Mouse (Mus musculus) heart, adult 9 months (tissue): ENCODE data around the gene Magi3.
A peak's percentile ranks its signal among the peaks of the same experiment; 100 is the strongest.

Experiments
- DNase-seq, 2 experiments: peaks; one replicate each; pipeline ENCODE4 v3.0.0; 2022; ENCODE audit warnings: low spot score in 2 of 2

The Magi3 gene

DNA sequence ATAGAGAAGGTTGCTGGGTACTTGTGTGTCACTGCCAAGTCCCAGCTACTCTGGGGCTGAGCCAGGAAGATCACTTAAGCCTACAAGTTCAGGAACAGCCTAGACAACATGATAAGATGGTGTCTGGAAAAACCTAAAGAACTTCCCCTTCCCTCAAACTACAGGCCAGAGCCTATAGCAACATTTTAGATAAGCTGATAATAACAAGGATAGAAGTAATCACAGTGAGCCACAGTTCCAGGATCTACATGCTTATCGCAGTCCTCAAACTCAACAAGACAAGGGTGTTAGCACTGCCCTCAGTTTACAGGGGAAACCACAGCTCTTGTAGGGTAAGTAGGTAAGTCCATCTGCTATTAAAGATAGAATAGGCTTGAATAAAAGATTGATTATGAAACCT lies 188.1 kb downstream of the Magi3 start:
- DNase-seq: no peak

DNA sequence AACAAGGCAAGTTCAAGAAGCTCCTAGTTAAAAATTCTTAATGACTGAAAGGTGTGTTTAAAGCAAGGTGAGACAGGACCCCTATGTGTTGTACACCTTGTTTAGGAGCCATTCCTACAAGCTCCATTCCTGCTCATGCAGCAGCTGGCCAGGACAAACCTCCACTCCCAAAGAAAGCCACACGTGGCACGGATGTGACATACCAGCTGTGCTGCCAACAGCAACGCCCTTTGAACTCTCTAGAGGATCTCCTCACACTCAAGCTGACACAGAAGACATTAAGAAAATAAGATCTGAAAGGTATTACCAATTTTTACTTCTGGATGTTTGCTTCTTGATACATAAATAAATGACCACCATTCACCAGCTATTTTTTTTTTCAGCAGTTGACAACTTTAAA lies 193.2 kb downstream of the Magi3 start:
- DNase-seq: no peak

DNA sequence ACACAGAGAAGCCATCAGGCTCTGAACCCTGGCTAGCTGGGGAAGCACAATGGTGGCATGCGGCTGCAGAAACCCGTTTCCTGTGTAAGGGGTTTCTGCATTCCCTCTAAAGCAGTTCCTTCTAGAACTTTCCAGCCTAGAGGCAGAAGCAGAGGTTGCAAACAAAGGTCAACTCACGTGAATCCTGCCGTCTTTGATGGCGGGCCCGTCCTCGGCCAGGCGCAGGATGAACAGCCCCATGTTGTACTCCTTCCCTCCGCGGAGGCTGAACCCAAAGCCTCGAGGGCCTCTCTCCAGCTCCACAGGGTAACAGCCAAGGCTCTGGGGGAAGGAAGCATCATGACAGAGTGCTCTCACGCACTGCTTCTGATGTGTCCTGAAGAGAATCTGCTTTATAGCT lies 200.1 kb downstream of the Magi3 start:
- no peak for DNase-seq

DNA sequence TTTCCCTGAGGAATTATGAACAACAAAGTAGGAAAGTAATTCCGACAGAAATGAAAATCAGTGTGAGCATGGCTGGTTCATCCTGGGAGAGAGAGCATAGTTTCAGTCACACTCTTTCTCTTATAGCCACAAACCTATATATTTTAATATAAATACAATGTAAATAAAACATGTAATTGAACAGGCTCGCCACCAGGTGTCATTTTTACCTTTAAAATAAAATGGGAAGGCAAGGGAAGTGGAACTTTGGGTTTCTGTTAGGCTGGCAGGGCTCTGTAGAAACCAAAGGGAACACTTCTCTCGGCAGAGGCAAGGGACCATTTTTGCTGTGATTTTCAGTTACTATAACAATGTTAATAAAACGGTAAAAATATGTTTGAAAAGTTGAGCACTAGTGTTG lies 200.7 kb downstream of the Magi3 start:
- DNase-seq: no peak

DNA sequence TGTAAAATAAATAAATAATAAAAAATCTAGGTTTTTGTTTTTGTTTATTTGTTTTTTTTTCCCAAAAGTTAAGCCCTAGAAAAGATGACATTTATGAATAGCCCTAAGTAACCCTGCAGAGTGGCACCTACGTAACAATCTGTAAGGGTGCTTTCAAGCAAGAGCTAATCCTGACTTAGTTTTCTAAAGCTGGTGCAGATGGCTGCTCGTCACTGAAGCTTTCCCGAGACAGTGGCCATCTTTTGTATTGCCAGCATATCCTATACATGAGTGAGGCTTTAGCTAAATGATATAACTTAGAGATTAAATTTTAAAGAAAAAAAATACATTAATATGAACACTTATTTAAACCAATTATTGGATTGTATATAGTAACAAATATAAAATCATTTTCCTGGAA lies 202.2 kb downstream of the Magi3 start:
- no peak for DNase-seq

DNA sequence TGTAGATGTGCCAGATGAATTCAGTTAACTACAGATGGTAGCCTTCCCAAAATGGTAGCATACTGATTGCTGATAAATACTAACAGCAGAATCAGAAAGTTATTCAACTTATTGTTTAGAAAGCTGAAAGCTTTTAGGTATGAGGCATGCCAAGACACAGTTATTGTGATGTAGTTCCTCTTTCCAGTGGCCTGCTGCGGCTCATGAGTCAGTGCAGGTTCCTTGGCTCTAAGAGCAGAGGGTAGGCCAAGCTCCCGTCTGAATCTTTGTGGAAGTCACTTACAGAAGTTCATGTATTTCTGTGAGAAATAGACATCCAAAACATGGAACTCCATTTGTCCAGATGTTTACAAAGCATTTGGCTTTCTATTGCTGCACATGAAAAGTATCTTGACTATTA lies 208.2 kb downstream of the Magi3 start:
- no peak for DNase-seq

DNA sequence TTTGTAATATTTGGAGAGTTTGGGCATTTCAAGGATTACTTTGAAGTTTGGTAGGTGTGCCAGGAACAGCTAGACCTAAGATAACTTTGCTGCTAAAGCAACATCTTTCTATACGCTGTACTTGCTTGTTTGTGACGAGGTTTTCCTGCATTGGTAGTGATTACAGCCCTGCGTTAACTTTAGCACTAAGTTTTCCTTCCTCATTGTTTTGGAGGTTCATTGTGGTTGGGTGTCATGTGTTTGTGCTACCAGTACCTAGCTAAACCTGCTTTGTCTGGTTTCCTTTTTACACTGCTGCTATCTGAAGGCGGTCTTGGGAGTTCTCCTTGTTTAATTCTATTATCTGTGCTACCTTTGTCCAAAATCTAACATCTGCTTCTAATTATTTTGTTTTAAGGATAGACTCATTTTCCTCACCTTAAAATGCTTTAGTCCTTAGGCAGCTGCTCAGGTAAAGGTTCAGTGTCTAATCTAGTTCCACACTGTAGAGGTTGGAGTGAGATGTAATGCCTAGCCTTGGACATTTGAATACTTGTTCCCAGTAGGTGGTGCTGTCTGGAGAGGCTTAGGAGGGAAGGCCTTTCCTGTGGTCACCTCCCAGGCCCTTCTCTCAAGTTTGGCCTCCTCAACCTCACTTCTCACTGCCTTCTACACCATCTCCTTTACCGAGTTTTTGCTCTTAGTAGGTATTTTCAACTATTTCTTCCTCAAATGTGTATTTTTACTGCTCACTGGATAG lies 210.1 kb downstream of the Magi3 start:
- no peak for DNase-seq

DNA sequence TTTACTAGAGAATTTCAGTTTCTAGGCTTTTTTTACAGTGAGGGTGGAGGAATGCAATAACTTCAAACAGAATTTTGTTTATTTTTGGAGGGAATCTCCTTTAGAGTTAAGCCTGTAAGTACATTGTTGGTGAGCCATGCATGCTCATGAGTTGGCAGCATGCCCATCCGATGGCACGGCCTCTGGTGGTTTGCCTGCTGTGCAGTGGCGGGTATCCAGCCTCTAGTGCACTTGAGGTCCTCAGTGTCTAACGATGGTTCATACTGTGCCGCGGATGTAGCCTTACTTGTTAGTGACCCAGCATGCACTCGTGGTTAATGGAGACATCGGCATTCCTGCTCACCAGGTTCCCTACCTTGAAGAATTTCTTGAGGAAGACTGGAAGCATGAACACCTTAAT lies 212.7 kb downstream of the Magi3 start:
- DNase-seq: peak in 1 of 2 experiments; percentile 14

DNA sequence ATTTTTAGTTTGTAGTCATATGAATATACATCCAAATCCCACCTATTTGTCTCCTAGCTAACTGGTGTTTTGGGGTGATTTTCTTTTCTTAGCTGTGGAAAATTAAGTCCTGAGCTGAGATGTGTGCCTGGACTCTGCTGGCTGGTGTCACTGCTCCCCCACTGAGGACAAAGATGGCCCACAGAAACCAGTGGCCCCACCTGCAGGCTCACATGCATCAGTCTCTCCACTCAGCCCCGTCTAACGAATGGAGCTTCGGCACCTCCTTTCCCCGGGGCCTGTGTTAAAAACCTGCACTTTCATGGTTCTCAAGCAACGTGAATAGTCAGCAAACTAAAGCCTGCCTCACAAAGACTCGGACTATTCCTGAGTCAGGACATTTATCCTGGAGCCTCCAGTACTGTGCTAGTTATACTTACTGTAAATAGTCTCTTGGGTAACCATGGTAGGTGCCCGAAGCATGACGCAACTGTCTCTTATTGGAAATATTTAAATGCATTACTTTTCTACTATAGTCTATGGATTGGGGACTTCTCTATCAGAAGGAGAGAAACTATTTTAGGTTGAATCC lies 213.2 kb downstream of the Magi3 start:
- DNase-seq: no peak

DNA sequence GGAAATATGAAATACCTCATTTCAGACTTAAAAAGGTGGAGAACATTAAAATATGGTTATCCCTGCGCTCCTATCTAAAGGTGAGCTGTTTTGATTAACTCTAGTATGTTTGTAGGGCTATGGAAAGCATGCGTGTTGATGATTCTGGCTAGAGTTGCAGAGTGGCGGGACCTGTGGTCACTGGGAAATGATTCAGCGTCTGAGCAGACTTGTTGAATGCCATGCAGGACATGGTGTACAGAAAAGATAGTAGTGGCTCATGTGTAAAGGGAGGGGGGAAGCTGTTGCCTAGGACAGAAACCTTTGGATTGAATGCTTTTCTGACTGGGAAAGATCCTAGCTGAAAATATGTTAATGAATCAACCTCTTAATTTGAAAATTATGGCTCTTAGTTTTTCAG lies 221.4 kb downstream of the Magi3 start:
- DNase-seq: no peak

DNA sequence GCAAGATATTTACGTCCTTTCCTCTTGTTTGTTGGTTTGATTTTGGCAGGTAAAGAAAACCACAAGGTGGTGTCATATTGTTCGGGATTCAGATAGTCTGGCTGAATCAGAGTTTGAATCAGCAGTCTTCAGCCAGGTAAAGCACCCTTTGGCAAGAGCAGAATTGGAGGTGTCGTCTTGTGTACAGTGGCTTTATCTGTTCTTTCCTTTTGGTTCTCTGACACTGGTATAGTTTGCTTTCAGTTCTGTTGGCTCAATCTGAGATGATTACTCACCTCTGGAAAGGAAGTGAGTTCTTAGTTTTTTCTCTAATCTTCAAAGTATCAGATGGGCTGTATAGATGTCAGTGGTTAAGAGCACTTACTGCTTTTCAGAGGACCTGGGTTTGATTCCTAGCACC lies 228.9 kb downstream of the Magi3 start:
- no peak for DNase-seq

DNA sequence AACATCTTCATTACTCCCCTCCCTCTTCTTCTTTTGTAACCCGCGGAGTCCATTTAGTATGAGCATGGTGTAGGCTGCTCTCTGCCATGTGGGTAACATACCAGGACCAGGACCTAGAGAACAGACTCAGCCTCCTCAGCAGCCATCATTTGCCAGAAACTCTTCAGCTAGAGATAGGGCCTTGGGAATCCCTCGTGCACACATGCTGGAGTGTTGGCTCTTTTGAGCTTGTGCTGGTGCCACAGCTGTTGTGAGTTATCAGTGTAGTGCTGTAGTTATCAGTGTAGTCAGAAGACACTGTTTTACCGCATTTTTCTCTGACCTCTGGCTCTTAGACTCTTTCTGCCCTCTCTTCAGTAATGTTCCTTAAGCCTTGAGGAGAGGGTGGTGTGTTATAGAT lies 230.8 kb downstream of the Magi3 start:
- DNase-seq: no peak

DNA sequence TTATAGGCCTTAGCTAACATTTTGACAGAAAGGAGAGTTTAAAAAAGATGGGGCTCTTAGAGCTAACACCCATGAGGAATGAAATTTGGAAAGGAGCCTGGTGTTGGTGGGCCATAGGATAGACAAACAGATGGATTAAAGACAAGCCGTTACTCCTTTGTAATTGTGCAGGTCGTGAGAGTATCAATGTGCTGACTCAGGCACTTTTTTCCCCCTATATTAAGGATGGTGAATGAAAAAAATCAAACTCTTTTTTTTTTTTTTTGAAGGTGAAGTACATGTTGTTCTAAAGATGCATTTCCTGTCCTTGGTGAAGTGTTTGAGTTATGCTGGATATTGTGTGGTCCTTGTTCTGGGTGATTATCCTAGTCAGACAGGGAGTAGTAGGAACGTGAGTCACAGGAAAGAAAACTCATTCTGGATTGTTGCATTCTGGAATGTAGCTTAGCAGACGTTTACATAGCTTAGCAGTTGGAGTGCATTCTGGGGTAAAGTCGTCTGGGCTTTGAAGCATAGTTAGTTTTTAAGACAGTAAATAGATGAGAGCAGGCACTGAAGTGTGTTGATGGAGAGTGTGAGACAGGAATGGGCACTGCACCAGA lies 232.2 kb downstream of the Magi3 start:
- DNase-seq: no peak

DNA sequence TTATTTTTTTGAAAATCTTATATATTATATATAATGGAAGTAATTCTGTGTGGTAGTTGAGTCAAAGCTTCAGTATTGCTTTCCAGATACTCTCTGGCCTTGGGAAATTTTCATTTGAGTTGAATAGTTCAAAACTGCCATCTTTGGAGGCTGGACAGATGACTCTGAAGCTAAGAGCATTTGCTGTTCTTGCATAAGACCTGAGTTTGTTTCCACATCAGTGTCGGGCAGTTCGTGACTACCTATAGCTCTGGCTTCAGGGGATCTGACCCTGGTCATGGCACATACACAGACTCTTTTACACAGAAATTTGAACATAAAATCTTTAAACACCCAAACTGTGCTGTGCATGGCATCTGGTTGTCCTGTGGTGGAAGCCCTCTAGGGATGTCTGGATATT lies 235.0 kb downstream of the Magi3 start:
- DNase-seq: no peak

DNA sequence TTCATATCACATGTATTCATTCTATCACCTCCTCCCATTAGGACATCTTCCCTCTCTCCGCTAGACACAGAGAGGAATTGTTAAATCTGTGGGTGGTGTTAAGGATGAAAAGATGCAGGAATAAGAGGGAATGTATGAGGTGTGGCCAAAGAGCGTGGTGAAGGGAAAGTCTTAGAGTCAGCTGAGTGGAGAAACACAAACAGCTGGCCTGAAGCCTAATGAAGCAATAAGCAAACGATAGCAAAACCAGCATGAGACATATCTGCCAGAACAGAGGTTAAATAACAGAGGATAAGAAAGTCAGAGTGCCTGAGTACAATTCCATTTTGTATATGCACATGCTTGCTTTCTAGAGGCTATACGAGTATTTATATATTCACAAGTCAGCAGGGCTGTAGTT lies 235.6 kb downstream of the Magi3 start:
- DNase-seq: no peak

DNA sequence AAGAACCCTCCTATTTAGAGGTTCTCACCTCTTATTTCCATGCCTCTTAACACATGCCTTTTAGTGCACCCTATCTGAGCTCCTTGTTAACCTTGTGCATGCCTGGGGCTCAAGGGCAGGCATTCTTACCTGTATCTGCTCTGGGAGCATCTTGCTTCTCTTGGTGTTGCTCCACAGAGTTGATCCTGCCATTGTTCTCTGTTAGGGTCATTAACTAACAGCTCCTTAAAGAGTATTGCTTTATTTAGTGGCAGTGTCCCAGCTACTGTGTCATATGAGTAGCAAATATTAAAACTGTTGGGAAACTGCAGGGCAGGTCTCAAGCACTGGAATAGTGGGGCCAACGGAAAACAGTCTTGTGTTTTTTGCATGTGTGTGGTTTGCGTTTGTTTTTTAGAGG lies 249.0 kb downstream of the Magi3 start:
- no peak for DNase-seq

DNA sequence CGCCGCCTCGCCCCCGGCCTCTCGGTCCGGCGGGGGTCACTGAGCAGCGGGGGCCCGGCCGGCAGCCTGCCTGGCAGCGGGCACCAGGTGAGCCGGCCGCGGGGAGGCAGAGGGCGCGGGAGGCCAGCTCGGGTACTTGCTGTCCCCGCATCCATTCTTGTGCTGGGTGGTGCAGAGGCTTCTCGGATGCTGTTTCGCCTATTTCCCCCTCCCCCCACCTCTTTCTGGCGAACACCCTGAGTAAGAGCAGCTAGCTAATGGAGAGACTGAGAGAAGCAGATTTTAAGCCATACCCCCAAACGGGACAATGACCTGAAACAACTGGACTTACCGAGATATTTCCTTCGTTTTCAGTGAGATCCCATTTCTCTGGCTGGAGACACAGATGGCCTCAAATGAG lies 251.5 kb downstream of the Magi3 start:
- no peak for DNase-seq

DNA sequence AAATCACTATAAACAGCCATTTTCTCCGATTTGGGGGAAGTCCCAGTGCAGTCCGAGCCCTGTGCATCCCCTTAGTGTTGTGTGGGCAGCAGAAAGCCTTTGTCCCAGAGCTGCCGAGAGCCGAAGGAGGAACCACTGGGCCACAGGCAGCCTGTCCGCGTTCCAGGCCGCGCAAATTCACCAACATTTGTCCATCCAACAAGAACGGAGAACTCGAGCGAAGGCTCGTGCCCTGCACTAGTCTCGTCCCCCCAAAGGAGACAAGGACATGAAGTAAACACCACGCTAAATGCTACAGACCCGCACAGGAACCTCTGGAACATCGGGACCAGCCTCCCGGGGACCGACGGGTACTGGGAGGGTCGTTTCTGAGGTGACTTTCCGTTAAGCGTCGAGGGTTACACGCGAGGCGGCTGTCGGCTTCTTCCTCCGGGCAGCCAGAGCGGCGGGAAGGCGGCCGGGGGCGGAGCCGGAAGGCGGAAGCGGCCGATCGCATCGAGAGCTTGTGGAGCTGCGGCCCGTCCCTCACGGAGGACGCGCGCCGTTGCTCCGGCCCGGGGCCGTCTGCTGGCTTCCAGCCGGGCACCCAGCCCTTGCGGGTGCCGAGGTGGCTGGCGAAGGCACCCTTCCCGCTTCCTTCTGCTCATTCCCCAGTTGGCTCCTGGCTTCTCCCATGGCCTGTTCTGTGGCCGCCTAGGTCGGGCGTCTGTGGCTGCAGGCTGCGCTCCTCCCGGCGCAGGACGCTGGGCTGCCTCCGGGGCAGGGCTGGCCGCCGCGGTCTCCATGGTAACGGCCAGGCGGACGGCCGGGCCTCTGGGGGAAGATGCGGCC lies 252.1 kb downstream of the Magi3 start, which contains the start of gene Phtf1:
Gene Phtf1, plus strand, starts transcription at position 250 of the 831 bp plus-strand sequence.
- peak; percentile 88 for DNase-seq

DNA sequence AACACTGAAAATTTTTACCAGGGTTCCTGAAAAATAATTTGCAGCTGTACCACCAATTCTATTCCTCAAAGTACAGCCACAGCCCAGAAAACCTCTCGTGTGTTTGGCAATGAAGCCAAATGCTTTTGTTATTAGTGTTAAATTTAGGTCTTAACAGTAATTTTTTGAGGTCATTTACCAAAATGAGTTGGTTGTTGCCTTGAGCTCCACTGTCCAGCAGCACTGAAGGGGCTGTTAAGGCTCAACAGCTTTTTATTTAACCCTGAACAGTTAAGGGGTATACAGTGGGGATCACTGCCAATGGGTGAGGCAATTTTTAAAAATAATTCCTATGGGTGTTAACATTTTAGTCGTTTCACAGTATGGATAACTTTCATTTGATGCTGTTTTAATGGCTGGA lies 252.9 kb downstream of the Magi3 start:
- no peak for DNase-seq
